Mouse (Mus musculus) spleen, adult 18-20 months (tissue): ENCODE results near the gene Gpc6.

Experiments
- DNase-seq, 2 experiments: peaks; one replicate each; pipeline ENCODE4 v3.0.0; 2022; ENCODE audit warnings: mixed read lengths in 2 of 2

The Gpc6 gene

DNA sequence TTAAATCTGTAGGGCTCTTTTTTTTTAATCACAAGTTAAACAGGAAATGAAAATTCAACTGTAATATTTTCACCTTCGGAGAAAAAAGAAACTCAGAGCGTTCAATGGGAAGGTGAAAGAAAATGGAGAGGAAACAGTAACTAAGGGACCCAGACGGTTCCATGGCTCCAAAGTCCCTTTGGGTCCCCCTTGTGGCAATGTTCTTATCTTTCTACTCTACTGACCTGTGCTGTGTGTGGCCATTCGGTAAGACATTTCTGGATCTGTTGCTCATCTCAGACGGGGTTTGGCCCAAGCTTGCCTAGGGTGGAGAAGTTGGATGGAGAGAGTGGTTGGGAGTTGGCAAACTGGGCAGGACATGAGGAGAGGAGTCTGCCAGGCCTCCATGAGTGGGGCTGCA is 1026.6 kb downstream of the Gpc6 start:
- no peak for DNase-seq

- no peak for DNase-seq
Observed at GRCm38 (mm10) chr14:117956051-117956450, 1030.9 kb downstream of the Gpc6 start.

GRCm38 (mm10) chr14:117958389-117958788 is 1033.3 kb downstream of the Gpc6 start:
- no peak for DNase-seq

DNA sequence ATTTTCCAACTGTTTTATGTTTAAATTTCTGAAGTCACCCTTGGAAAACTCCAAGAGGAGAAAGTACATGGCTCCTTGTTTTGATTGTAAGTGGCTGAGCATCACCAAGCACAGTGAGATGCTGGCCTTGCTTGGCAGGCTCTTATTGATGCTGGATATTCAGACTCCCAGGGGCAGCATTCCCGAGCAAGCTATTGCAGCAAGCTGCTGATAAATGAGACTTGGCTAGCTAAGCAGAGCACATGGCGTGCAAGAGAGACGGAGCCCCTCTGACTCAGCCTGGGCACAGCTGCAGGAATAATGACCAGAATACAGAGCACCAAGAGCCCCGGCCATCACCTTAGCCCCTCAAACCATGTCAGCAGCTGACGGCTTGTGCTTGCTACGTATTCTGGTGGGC is 1036.2 kb downstream of the Gpc6 start:
- no peak for DNase-seq

DNA sequence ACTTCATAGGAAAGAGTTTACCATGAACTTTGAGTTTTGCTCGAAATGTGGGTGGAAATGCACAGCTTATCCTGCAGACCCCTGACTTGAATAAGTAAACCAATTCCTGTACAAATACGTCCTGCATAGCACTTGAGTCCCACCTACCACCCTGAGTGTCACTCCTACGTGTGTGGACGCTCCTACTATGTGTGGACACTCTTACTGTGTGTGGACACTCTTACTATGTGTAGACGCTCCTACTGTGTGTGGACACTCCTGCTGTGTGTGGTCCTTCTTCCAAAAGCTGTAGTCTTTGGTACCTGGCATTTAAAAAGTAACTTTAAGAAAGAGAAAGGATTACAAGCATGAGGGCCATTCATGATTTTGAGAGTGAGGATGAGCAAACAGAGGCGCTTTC is 1036.7 kb downstream of the Gpc6 start:
- DNase-seq = no peak

DNA sequence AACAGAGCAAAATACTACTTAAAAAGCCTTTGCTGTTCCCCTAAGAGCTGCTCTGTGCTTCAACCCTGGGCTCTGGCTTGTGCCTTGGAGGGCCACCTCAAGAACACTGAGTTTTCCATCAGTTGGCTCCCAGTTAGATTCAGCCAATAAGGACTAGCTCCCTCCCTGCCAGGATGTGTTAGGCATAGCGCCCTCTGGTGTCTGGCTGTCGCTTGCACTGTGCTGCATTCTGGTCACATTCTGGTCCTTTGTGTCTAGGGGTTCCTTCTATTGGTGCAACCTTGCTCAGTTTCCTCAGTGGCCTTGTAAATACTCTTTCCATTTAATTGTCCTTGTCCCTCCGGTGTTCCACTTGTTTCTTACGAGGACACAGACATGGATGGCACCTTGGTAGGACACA is 1037.3 kb downstream of the Gpc6 start:
- no peak for DNase-seq

GRCm38 (mm10) chr14:117972576-117972975 is 1047.5 kb downstream of the Gpc6 start:
- DNase-seq = no peak

- no peak for DNase-seq
Observed at GRCm38 (mm10) chr14:117981532-117981931, 1056.4 kb downstream of the Gpc6 start.

GRCm38 (mm10) chr14:117988444-117988843 is 1063.3 kb downstream of the Gpc6 start:
- no peak for DNase-seq

- DNase-seq = no peak
Observed at GRCm38 (mm10) chr14:117990203-117990602, 1065.1 kb downstream of the Gpc6 start.

- DNase-seq = no peak
Observed at GRCm38 (mm10) chr14:117992600-117993256, 1067.6 kb downstream of the Gpc6 start.

DNA sequence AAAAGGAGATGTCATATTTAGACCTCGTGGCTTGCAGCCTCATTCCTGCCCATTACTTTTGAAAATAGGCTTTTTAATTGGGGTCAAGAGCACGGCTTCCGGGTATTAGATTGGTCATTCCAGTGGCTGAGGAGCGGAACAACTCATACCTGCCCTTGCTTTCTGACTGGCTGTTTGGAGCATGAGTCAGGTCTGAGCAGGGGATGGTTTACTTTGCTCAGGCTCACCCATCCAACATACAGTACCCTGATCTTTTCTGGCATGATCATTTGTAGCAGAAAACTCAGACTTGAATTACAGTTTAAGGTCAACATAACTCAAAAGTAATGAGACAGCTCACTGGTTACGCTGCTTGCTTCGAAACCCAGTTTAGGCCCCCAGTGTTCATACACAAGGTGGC is 1068.7 kb downstream of the Gpc6 start:
- DNase-seq = no peak

- DNase-seq = no peak
Observed at GRCm38 (mm10) chr14:118004434-118004833, 1079.3 kb downstream of the Gpc6 start.

DNA sequence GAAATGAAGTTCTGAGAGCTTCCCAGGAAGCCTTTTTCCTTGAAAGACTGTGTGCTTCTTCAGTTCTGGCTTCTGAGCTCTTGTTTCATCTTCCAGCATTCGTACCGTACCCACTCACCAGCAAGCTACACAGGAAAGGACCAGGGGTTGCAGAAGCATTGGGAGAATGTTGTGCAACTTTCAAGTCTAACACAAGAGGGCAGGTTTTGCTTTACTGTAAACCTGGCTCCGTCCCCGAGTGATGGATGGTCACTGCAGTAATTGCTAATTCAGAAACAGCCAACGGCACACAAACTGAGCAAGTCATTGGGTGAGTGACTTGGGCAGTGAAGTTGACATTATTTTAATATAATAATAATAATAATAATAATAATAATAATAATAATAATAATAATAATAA is 1080.6 kb downstream of the Gpc6 start:
- no peak for DNase-seq

DNA sequence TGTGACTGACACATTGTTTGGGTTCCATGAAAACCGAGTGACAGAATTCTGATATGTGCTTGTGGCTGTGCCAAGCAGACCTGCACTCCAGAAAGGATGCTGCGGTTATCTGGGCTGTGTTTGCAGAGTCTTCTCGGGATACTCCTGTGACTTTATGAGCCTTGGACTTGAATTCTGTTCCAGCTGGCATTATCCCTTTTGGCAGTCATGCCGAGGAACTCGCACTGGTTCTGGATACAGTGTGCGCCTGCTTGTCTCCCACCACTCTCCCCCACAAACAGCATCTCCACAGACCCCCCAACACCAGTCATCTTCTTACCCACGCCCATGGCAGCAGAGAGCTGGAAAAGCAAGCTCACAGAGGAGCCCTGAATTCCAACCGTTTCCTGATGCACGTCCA is 1084.4 kb downstream of the Gpc6 start:
- no peak for DNase-seq

GRCm38 (mm10) chr14:118013237-118013636 is 1088.1 kb downstream of the Gpc6 start:
- DNase-seq = no peak

DNA sequence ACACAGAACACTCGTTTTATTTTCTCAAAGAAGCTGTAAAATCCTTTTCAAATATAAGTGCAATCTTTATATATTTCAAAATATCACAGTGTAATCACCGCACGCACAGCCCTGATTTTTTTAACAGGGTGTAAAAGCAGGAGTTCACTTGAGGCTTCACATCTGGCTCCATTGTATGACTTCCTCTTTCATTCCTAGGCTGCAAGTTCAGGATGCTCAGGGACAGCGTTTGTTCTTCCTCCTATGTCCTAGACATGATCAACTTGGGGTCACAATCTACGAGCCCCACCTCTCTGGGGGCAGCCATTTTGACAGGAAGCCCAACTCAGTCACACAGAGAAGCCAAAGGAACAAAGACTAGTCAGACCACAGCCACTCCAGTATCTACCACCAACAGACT is 1094.2 kb downstream of the Gpc6 start:
- DNase-seq = no peak

DNA sequence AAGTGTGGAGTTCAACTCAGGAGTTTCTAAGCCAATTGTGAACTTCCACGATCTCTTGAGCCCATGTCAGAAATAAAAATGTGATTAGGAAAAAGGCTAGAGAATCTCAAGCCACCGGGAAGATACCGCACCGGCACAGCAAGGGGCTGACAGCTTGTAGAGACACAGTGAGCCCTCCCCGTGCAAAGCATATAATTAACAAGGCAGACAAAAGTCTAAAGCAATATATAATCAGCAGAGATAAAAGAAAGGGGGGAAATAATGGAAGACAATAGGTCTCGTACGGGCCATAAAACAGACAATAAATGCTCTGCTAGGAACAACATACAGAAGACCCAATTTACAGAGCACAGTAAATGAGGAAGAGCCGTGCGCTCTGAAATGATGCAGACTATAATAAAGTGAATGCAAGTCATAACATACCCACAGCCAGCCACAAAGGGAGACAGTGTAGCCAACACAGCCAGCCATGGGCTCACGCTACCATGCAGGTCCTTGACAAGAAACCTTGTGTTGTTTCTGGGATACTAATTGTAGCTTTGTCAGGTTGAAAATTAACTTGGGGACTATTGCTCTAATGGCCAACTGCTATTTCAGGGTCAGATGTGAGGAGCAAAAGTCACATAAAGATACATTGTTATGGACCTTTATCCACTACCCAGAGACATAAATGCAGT is 1096.9 kb downstream of the Gpc6 start:
- no peak for DNase-seq
